In genomic region chr1:134298636-134299411, GRCm38 (mm10) we compare ENCODE assay signal across 9 mouse cellular contexts. TPM values are rescaled to one million over a fixed set of nuclear protein-coding genes. Genes with fewer than 3 reads are reported as not detected.
DNase-seq lines count a peak whose midpoint lies in the region; ATAC-seq lines count a peak whose summit lies in the region.
"Had no signal": no experiment of that assay in that cellular context is flagged by ENCODE, and none has a peak within 500 bp of the region (broad histone marks: within the 10 kb centered on the region; RNA-seq: fewer than 3 reads in every experiment).

No protein-coding gene starts in this region.

- H3K4me2 ChIP-seq in kidney, embryonic 15.5 days, result peak overlapping the region; percentile 99
- H3K4me2 ChIP-seq in stomach, embryonic 16.5 days (ENCODE audit: low read depth, low read length), result peak overlapping the region; percentile 74

- H3K27ac ChIP-seq in kidney, embryonic 15.5 days, result no peak overlapping the region
- H3K27ac ChIP-seq in stomach, embryonic 16.5 days (ENCODE audit: low read length), result no peak overlapping the region

- peak overlapping the region; percentile 56 for H3K4me3 ChIP-seq in kidney, embryonic 15.5 days (replicated peaks)
- H3K4me3 ChIP-seq in stomach, embryonic 16.5 days (replicated peaks; ENCODE audit: low read length), result peak overlapping the region; percentile 57
- H3K4me3 ChIP-seq: myocyte had no signal

- ATAC-seq in kidney, embryonic 15.5 days (replicated peaks; ENCODE audit: low FRiP score), result peak; percentile 59
- peak; percentile 39 for ATAC-seq in megakaryocyte, adult 5-6 weeks (ENCODE audit: poor library complexity, severe bottlenecking)
- peak; percentile 35; the same call in 1 of the 2 replicates for ATAC-seq in stomach, embryonic 16.5 days (ENCODE audit: insufficient read depth, low FRiP score)

- H3K27me3 ChIP-seq in kidney, embryonic 15.5 days, result peaks cover 37% of the 10 kb centered on the region
- peaks cover 11% of the 10 kb centered on the region for H3K27me3 ChIP-seq in stomach, embryonic 16.5 days (ENCODE audit: control insufficient read depth, insufficient read depth, low read length)

- no peaks in the 10 kb centered on the region for H3K36me3 ChIP-seq in kidney, embryonic 15.5 days
- H3K36me3 ChIP-seq in stomach, embryonic 16.5 days (ENCODE audit: control insufficient read depth, insufficient read depth, low read length), result no peaks in the 10 kb centered on the region

- WGBS in kidney, embryonic 15.5 days, result 2% methylated on average over 49 of the region's 59 CpGs
- WGBS in stomach, embryonic 16.5 days, result 5% methylated on average over 56 of the region's 59 CpGs

- peaks cover 27% of the 10 kb centered on the region for H3K4me1 ChIP-seq in kidney, embryonic 15.5 days
- peaks cover 11% of the 10 kb centered on the region; the same call in 1 of the 2 replicates for H3K4me1 ChIP-seq in stomach, embryonic 16.5 days (ENCODE audit: control insufficient read depth, insufficient read depth, low read length)

- 0 out of 2 replicates have a peak, but pooled peaks cover 3% of the 10 kb centered on the region for H3K9me3 ChIP-seq in kidney, embryonic 15.5 days (replicated peaks)
- peaks cover 4% of the 10 kb centered on the region; the same call in 1 of the 2 replicates for H3K9me3 ChIP-seq in stomach, embryonic 16.5 days (replicated peaks; ENCODE audit: control insufficient read depth, low read length)

- peak; percentile 23 for DNase-seq in right cerebral cortex, postnatal 14 days
- DNase-seq in right cerebral cortex, adult 18-20 months, result no peak
- peak; percentile 63 for DNase-seq in cerebellum, adult 9-10 months
- peak; percentile 35 to 60 for DNase-seq in heart, adult 18-20 months
- no peak for DNase-seq in layer of hippocampus, adult 9-11 months

- H3K9ac ChIP-seq in kidney, embryonic 15.5 days, result peak overlapping the region; percentile 55
- H3K9ac ChIP-seq in stomach, embryonic 16.5 days (ENCODE audit: low read length), result peak overlapping the region; percentile 73

RNA-seq across cellular contexts. Expression of gene Myog, which starts 9.0 kb away (rescaled TPM):
- total RNA-seq in heart, adult 18-20 months (2021), result not detected
- 13.1 and 19.9 TPM in 2 replicates for polyA plus RNA-seq in kidney, embryonic 15.5 days (2015; fragmentation: Nextera tagmentation; extraction: Ambion mirVana)
- total RNA-seq in megakaryocyte, adult 5-6 weeks (2015), result not detected in 2 replicates
- total RNA-seq in megakaryocyte, adult 5-6 weeks (2017), result not detected in 2 replicates
- 1.2 and 28.7 TPM in 2 replicates for polyA plus RNA-seq in stomach, embryonic 16.5 days (2015; fragmentation: Nextera tagmentation; extraction: Ambion mirVana)

RNA-seq across cellular contexts. Expression of gene Ppfia4, which starts 33.9 kb away (rescaled TPM):
- total RNA-seq in heart, adult 18-20 months (2021), result 1 to 10 TPM; 1.1 to 1.5 TPM
- 2.9 and 3.0 TPM in 2 replicates for polyA plus RNA-seq in kidney, embryonic 15.5 days (2015; fragmentation: Nextera tagmentation; extraction: Ambion mirVana)
- total RNA-seq in megakaryocyte, adult 5-6 weeks (2015), result 43.1 and 50.5 TPM in 2 replicates
- total RNA-seq in megakaryocyte, adult 5-6 weeks (2017), result 47.0 and 55.6 TPM in 2 replicates
- 6.8 and 6.9 TPM in 2 replicates for polyA plus RNA-seq in stomach, embryonic 16.5 days (2015; fragmentation: Nextera tagmentation; extraction: Ambion mirVana)

Comparison
In these comparisons a context has a peak if more than half of its experiments do, and no peak if none do; other contexts are left out.
1. DNase-seq: peak in right cerebral cortex, postnatal 14 days (single experiment), cerebellum, adult 9-10 months (single experiment) and heart, adult 18-20 months (2 of 2); none in right cerebral cortex, adult 18-20 months (single experiment) and layer of hippocampus, adult 9-11 months (single experiment).
2. RNA of gene Ppfia4, which starts 33.9 kb away (total RNA-seq): 43.1 to 55.6 TPM in megakaryocyte, adult 5-6 weeks; 1.1 to 1.5 TPM in heart, adult 18-20 months; every median in the first group is over 10 times any median in the second.
3. Peak in every context shown above with its lines, with median percentiles within 50 percentile points of each other: ATAC-seq.